Mouse (Mus musculus): ENCODE results near the gene Hmgb1.

GRCm38 (mm10) chr5:149137447-149137846, 46.8 kb downstream of the Hmgb1 start:
- TF ChIP-seq REST (IDR thresholded peaks at IDR 0.05; ENCODE audit: insufficient read depth, insufficient read length) (no peak), MYOD1 (IDR thresholded peaks at IDR 0.05; ENCODE audit: control insufficient read depth in 1 of 3, insufficient read length in 2 of 3, low read depth in 2 of 3) (no peak), SRF (IDR thresholded peaks at IDR 0.05; ENCODE audit: control insufficient read depth, insufficient read length, low read depth) (no peak), MAX (IDR thresholded peaks at IDR 0.05; ENCODE audit: low read depth) (no peak), POLR2A (IDR thresholded peaks at IDR 0.05; ENCODE audit: insufficient read length, low read depth) (no peak), POLR2AphosphoS2 (IDR thresholded peaks at IDR 0.05; ENCODE audit: insufficient read length, low read depth) (no peak), MYOG (IDR thresholded peaks at IDR 0.05; ENCODE audit: control insufficient read depth in 1 of 3, insufficient read depth in 1 of 3, insufficient read length in 2 of 3, low read depth in 2 of 3) (no peak)
